Mouse (Mus musculus) intestine, embryonic 15.5 days (tissue): Measurements from ENCODE around the gene Gm49318. TPM values are rescaled to one million over a fixed set of nuclear protein-coding genes. Genes with fewer than 3 reads are reported as not detected.

Experiments used
- ATAC-seq: fragments of 200-750 bp; cut with Nextera tagmentation; 2 replicates; pipeline ENCODE4 v1.8.0; 2017; ENCODE audit warnings: moderate TSS enrichment, moderate library complexity
- H3K27ac ChIP-seq: fragments of 300-500 bp; sonication (generic); 2 replicates; pipeline ENCODE4 v1.5.1; 2015; ENCODE audit warnings: mild to moderate bottlenecking, inconsistent platforms
- H3K27me3 ChIP-seq: fragments of 300-500 bp; sonication (generic); replicated peaks from 2 replicates; pipeline ENCODE4 v1.6.1; 2015; ENCODE audit warnings: inconsistent platforms
- H3K36me3 ChIP-seq: fragments of 300-500 bp; sonication (generic); 2 replicates; pipeline ENCODE4 v1.6.1; 2015; ENCODE audit warnings: inconsistent platforms
- H3K4me1 ChIP-seq: fragments of 300-500 bp; sonication (generic); replicated peaks from 2 replicates; pipeline ENCODE4 v1.6.1; 2015; ENCODE audit warnings: inconsistent platforms
- H3K4me2 ChIP-seq: fragments of 300-500 bp; sonication (generic); replicated peaks from 2 replicates; pipeline ENCODE4 v1.6.1; 2015; ENCODE audit warnings: mild to moderate bottlenecking, inconsistent platforms
- H3K4me3 ChIP-seq: fragments of 300-500 bp; sonication (generic); replicated peaks from 2 replicates; pipeline ENCODE4 v1.5.1; 2015; ENCODE audit warnings: inconsistent platforms
- H3K9ac ChIP-seq: fragments of 300-500 bp; sonication (generic); 2 replicates; pipeline ENCODE4 v1.6.1; 2015; ENCODE audit warnings: inconsistent platforms
- H3K9me3 ChIP-seq: fragments of 300-500 bp; sonication (generic); 2 replicates; pipeline ENCODE4 v1.6.1; 2016; ENCODE audit warnings: inconsistent platforms
- WGBS: fragments of 180-500 bp; shearing (Covaris S2); methylation state at CpG from one replicate; pipeline ENCODE4 v1.1.7; 2015; 5-methylcytosine and 5-hydroxymethylcytosine counted together
- polyA plus RNA-seq: library from polyadenylated mRNA; unstranded; fragments of >200 nt; fragmentation: Nextera tagmentation; extraction: Ambion mirVana; gene quantifications from 2 replicates; pipeline ENCODE4 v1.2.1, GENCODE M21; 2015

Gm49318 gene
- polyA plus RNA-seq, 1 experiment from 2014 or later: not detected

GRCm38 (mm10) chr9:22049721-22050270, 21.3 kb downstream of the Gm49318 start:
- Histone ChIP-seq H3K9ac (no peak overlapping the region), H3K27me3 (peaks cover 47% of the 10 kb centered on the region), H3K4me3 (0 out of 2 replicates have a peak overlapping the region, but pooled peaks have one; percentile 2), H3K4me2 (peak overlapping the region; percentile 79), H3K4me1 (peaks cover 34% of the 10 kb centered on the region), H3K36me3 (no peaks in the 10 kb centered on the region), H3K9me3 (no peaks in the 10 kb centered on the region), H3K27ac (no peak overlapping the region)
- peak; percentile 27 for ATAC-seq
- 35% methylated on average over 4 of the region's 4 CpGs for WGBS

DNA sequence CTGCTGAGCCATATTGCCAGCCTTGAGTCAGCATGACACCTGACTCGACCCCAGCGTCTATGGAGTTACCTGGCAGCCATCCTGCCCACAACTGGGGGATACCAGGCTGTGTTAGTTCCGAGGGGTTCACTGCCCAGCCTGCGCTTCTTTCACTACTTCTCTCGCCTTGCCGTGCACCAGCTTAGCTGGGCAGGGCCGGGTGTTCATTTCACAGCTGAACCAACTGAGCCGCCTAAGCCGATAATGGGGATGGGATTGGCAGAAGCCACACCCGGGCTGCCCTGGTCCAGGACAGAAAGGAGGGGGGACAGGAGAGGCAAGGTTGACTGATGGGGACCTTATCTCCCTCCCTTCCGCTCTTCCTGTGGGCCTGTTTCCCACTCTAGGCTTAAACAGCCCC, 21.7 kb downstream of the Gm49318 start:
- Histone ChIP-seq H3K9me3 (no peaks in the 10 kb centered on the region), H3K36me3 (no peaks in the 10 kb centered on the region), H3K27ac (no peak overlapping the region), H3K27me3 (peaks cover 42% of the 10 kb centered on the region), H3K9ac (no peak overlapping the region), H3K4me1 (peaks cover 29% of the 10 kb centered on the region), H3K4me3 (no peak overlapping the region), H3K4me2 (peak overlapping the region; percentile 17)
- WGBS: 59% methylated on average over 11 of the region's 11 CpGs
- no peak for ATAC-seq

- 52% methylated on average over 9 of the region's 9 CpGs for WGBS
- H3K4me3 ChIP-seq: no peak overlapping the region
- no peaks in the 10 kb centered on the region for H3K36me3 ChIP-seq
- H3K9me3 ChIP-seq: no peaks in the 10 kb centered on the region
- peaks cover 28% of the 10 kb centered on the region for H3K4me1 ChIP-seq
- H3K27ac ChIP-seq: no peak overlapping the region
- no peak overlapping the region for H3K4me2 ChIP-seq
- H3K9ac ChIP-seq: no peak overlapping the region
- ATAC-seq: no peak
- H3K27me3 ChIP-seq: peaks cover 32% of the 10 kb centered on the region
Observed at GRCm38 (mm10) chr9:22047329-22047728, 23.7 kb downstream of the Gm49318 start.

- H3K36me3 ChIP-seq: no peaks in the 10 kb centered on the region
- no peak overlapping the region for H3K4me2 ChIP-seq
- no peaks in the 10 kb centered on the region for H3K27me3 ChIP-seq
- WGBS: 55% methylated on average over 2 of the region's 2 CpGs
- no peaks in the 10 kb centered on the region for H3K9me3 ChIP-seq
- no peaks in the 10 kb centered on the region for H3K4me1 ChIP-seq
- H3K27ac ChIP-seq: no peak overlapping the region
- no peak for ATAC-seq
- H3K9ac ChIP-seq: no peak overlapping the region
- H3K4me3 ChIP-seq: no peak overlapping the region
Observed at GRCm38 (mm10) chr9:22041832-22042231, 29.2 kb downstream of the Gm49318 start.

GRCm38 (mm10) chr9:22037826-22038225, 33.2 kb downstream of the Gm49318 start:
- H3K9me3 ChIP-seq: no peaks in the 10 kb centered on the region
- H3K4me3 ChIP-seq: no peak overlapping the region
- H3K27me3 ChIP-seq: no peaks in the 10 kb centered on the region; the same call in 1 of the 2 replicates
- 65% methylated on average over 10 of the region's 10 CpGs for WGBS
- no peak overlapping the region for H3K9ac ChIP-seq
- no peaks in the 10 kb centered on the region for H3K36me3 ChIP-seq
- no peak overlapping the region for H3K27ac ChIP-seq
- ATAC-seq: no peak
- no peak overlapping the region for H3K4me2 ChIP-seq
- no peaks in the 10 kb centered on the region for H3K4me1 ChIP-seq

GRCm38 (mm10) chr9:22035300-22036044, 35.6 kb downstream of the Gm49318 start:
- WGBS: 64% methylated on average over 6 of the region's 6 CpGs
- H3K4me1 ChIP-seq: no peaks in the 10 kb centered on the region
- H3K9me3 ChIP-seq: no peaks in the 10 kb centered on the region
- H3K36me3 ChIP-seq: no peaks in the 10 kb centered on the region
- H3K4me2 ChIP-seq: no peak overlapping the region
- no peak overlapping the region for H3K4me3 ChIP-seq
- no peaks in the 10 kb centered on the region; the same call in 1 of the 2 replicates for H3K27me3 ChIP-seq
- no peak overlapping the region for H3K27ac ChIP-seq
- no peak overlapping the region for H3K9ac ChIP-seq
- no peak for ATAC-seq

GRCm38 (mm10) chr9:22030386-22030785, 40.7 kb downstream of the Gm49318 start:
- 90% methylated on average over 9 of the region's 9 CpGs for WGBS
- Histone ChIP-seq H3K27ac (no peak overlapping the region), H3K4me1 (no peaks in the 10 kb centered on the region), H3K4me3 (no peak overlapping the region), H3K4me2 (no peak overlapping the region), H3K27me3 (no peaks in the 10 kb centered on the region), H3K9ac (no peak overlapping the region), H3K9me3 (no peaks in the 10 kb centered on the region), H3K36me3 (no peaks in the 10 kb centered on the region)
- no peak for ATAC-seq

- Histone ChIP-seq H3K36me3 (no peaks in the 10 kb centered on the region), H3K9me3 (no peaks in the 10 kb centered on the region), H3K27me3 (no peaks in the 10 kb centered on the region), H3K4me1 (no peaks in the 10 kb centered on the region), H3K4me2 (no peak overlapping the region), H3K27ac (no peak overlapping the region), H3K9ac (no peak overlapping the region), H3K4me3 (no peak overlapping the region)
- 47% methylated on average over 7 of the region's 7 CpGs for WGBS
- ATAC-seq: no peak
Observed at GRCm38 (mm10) chr9:22028467-22028866, 42.6 kb downstream of the Gm49318 start.

DNA sequence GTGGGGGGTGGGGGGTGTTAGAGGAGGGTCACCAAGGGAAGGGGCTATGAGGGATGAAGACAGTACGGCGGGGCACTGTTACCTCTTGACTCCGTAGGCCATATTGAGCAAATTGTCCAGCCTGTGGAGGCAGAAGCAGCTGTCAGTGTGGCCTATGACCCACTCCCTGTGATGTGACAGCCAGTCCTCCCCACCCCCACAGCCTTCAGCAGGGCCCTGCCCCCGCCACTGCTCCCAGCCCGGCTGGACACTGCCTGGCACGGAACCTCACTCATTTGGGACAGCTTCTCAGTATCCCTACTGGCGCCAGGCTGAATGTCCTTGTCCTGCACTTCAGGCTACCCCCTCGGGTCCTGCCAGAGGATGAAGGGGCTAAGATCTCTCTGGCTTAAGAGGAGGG, 46.5 kb downstream of the Gm49318 start:
- Histone ChIP-seq H3K27me3 (no peaks in the 10 kb centered on the region), H3K9ac (no peak overlapping the region), H3K27ac (no peak overlapping the region), H3K9me3 (no peaks in the 10 kb centered on the region), H3K36me3 (no peaks in the 10 kb centered on the region), H3K4me3 (no peak overlapping the region), H3K4me1 (no peaks in the 10 kb centered on the region), H3K4me2 (no peak overlapping the region)
- no peak for ATAC-seq
- 57% methylated on average over 8 of the region's 8 CpGs for WGBS

- no peaks in the 10 kb centered on the region for H3K9me3 ChIP-seq
- no peak overlapping the region for H3K4me3 ChIP-seq
- no peak overlapping the region for H3K4me2 ChIP-seq
- H3K36me3 ChIP-seq: peaks cover 19% of the 10 kb centered on the region
- no peaks in the 10 kb centered on the region for H3K27me3 ChIP-seq
- no peak overlapping the region for H3K9ac ChIP-seq
- H3K4me1 ChIP-seq: no peaks in the 10 kb centered on the region
- WGBS: 73% methylated on average over 7 of the region's 7 CpGs
- ATAC-seq: no peak
- no peak overlapping the region for H3K27ac ChIP-seq
Observed at GRCm38 (mm10) chr9:22017208-22017825, 53.7 kb downstream of the Gm49318 start.

GRCm38 (mm10) chr9:22016245-22016644, 54.8 kb downstream of the Gm49318 start:
- Histone ChIP-seq H3K36me3 (peaks cover 29% of the 10 kb centered on the region), H3K4me2 (no peak overlapping the region), H3K4me1 (no peaks in the 10 kb centered on the region), H3K9me3 (no peaks in the 10 kb centered on the region), H3K27ac (no peak overlapping the region), H3K27me3 (no peaks in the 10 kb centered on the region), H3K9ac (no peak overlapping the region), H3K4me3 (no peak overlapping the region)
- WGBS: 65% methylated on average over 10 of the region's 10 CpGs
- no peak for ATAC-seq

GRCm38 (mm10) chr9:22012731-22013130, 58.3 kb downstream of the Gm49318 start:
- no peak for ATAC-seq
- Histone ChIP-seq H3K9ac (no peak overlapping the region), H3K4me3 (no peak overlapping the region), H3K27me3 (no peaks in the 10 kb centered on the region), H3K27ac (no peak overlapping the region), H3K4me2 (no peak overlapping the region), H3K9me3 (no peaks in the 10 kb centered on the region), H3K4me1 (no peaks in the 10 kb centered on the region), H3K36me3 (peaks cover 61% of the 10 kb centered on the region)
- WGBS: 91% methylated on average over 13 of the region's 13 CpGs
